Mouse (Mus musculus) embryonic facial prominence, embryonic 13.5 days (tissue): ENCODE results near the gene Plekho2. TPM values are rescaled to one million over a fixed set of nuclear protein-coding genes. Genes with fewer than 3 reads are reported as not detected.

Experiments
- ATAC-seq: fragments of 200-750 bp; cut with Nextera tagmentation; 2 replicates; pipeline ENCODE4 v1.8.0; 2017; ENCODE audit warnings: low read depth; ENCODE audit not compliant: insufficient number of reproducible peaks, insufficient read depth, low FRiP score, low TSS enrichment
- H3K27ac ChIP-seq: fragments of 300-500 bp; sonication (generic); 2 replicates; pipeline ENCODE4 v1.5.1; 2015; ENCODE audit warnings: moderate library complexity, mild to moderate bottlenecking, inconsistent platforms
- H3K27me3 ChIP-seq: fragments of 300-500 bp; sonication (generic); 2 replicates; pipeline ENCODE4 v1.6.1; 2015; ENCODE audit warnings: mild to moderate bottlenecking, inconsistent platforms
- H3K36me3 ChIP-seq: fragments of 300-500 bp; sonication (generic); 2 replicates; pipeline ENCODE4 v1.6.1; 2015; ENCODE audit warnings: mild to moderate bottlenecking, inconsistent platforms
- H3K4me1 ChIP-seq: fragments of 300-500 bp; sonication (generic); 2 replicates; pipeline ENCODE4 v1.6.1; 2015; ENCODE audit warnings: inconsistent platforms
- H3K4me2 ChIP-seq: fragments of 300-500 bp; sonication (generic); 2 replicates; pipeline ENCODE4 v1.6.1; 2015; ENCODE audit warnings: moderate library complexity, mild to moderate bottlenecking, inconsistent platforms
- H3K4me3 ChIP-seq: fragments of 300-500 bp; sonication (generic); 2 replicates; pipeline ENCODE4 v1.5.1; 2015; ENCODE audit warnings: mild to moderate bottlenecking, inconsistent platforms
- H3K9ac ChIP-seq: fragments of 300-500 bp; sonication (generic); 2 replicates; pipeline ENCODE4 v1.6.1; 2015; ENCODE audit warnings: mild to moderate bottlenecking, inconsistent platforms
- H3K9me3 ChIP-seq: fragments of 300-500 bp; sonication (generic); 2 replicates; pipeline ENCODE4 v1.6.1; 2016; ENCODE audit warnings: inconsistent platforms
- WGBS: fragments of 180-500 bp; shearing (Covaris S2); methylation state at CpG from one replicate; pipeline ENCODE4 v1.1.7; 2015; ENCODE audit warnings: mixed read lengths; 5-methylcytosine and 5-hydroxymethylcytosine counted together
- polyA plus RNA-seq: library from polyadenylated mRNA; unstranded; fragments of >200 nt; fragmentation: Nextera tagmentation; extraction: Ambion mirVana; gene quantifications from 2 replicates; pipeline ENCODE4 v1.2.1, GENCODE M21; 2015

Gene Plekho2
- polyA plus RNA-seq, 1 experiment from 2014 or later, result 12.6 TPM

DNA sequence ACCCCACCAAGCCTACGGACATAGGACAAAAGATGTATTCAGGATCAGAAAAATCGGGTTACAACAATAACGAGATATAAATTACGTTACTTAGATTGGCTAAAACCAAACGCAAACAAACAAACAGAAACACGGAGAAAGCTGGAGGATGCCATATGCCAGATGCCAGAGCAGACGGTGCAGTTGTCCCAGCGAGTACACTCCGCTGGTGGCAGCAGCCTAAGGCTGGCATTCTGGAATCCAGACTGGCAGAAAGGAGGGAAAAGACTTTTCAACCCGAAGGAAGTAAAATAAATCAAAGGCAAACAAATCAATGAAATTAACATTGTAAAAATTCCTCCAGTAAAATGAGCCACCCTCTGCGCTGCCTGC lies 59.3 kb downstream of the Plekho2 start:
- WGBS, result 12% methylated on average over 11 of the region's 11 CpGs
- Histone ChIP-seq H3K27me3 (no peaks in the 10 kb centered on the region), H3K4me1 (peaks cover 24% of the 10 kb centered on the region), H3K4me2 (peak overlapping the region; percentile 73), H3K27ac (no peak overlapping the region), H3K4me3 (peak overlapping the region; percentile 40), H3K9ac (peak overlapping the region; percentile 63), H3K9me3 (no peaks in the 10 kb centered on the region), H3K36me3 (no peaks in the 10 kb centered on the region)
- no peak for ATAC-seq

DNA sequence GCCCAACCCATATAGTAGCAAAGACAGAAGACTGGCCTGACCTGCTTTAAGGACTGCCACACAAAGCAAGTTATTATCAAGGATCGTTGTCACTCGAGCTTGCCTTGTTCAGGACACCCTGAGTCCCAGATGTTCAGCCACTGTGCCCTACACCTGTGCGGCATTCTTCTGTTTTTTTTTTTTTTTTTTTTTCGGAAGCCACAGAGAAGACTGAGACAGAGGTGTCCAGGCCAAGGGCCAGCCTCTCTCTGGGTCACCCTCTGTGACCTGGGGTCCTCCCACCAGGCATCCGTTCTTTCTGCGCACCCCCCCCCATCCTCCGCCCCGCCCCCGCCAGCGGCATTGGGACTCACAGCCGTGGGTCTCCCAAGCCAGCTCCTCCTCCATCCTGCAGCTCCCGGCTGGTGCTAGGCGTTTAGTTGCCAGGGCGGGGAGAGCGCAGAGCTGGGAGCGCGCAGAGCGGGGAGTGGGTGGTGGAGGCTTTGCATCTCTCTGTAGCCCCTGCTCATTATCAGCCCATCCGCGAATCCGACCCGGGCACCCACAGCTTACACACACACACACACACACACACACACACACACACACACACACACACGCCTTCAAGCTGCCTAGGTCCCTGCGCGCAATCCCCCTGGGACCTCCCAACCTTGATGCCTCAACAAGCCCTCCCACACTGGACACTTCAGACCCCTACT lies 59.9 kb downstream of the Plekho2 start, which contains the start of gene Ankdd1a:
Gene Ankdd1a, minus strand, starts transcription at position 387 of the 698 bp plus-strand sequence.
- Histone ChIP-seq H3K27me3 (no peaks in the 10 kb centered on the region), H3K4me3 (peak within 1 kb of the TSS; percentile 40), H3K9ac (peak within 1 kb of the TSS; percentile 63), H3K27ac (no peak within 1 kb of the TSS), H3K9me3 (no peaks in the 10 kb centered on the region), H3K4me1 (peaks cover 24% of the 10 kb centered on the region), H3K4me2 (peak within 1 kb of the TSS; percentile 73), H3K36me3 (no peaks in the 10 kb centered on the region)
- no peak for ATAC-seq
- WGBS, result 6% methylated on average over 21 of the region's 25 CpGs

DNA sequence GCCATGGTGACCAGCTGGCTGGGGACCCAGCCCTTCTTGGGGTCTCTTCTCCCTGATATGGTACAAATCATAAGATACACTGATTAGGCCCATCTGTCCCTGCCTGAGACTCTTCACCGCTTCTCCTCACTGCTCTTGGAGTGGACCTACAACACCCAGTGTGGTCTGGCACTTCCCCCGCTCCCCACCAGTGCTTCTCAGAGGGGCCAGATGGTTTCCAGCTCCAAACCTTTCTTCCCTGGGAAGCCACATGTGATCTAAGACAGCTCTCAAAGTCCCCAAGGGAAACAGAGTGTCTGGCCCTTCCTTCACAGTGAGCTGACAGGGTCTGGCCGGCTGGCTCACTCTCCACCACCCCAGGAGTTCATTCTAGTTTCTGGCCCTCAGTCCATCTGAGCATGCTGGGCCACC lies 65.0 kb downstream of the Plekho2 start:
- no peak for ATAC-seq
- Histone ChIP-seq H3K9me3 (no peaks in the 10 kb centered on the region), H3K36me3 (no peaks in the 10 kb centered on the region)

DNA sequence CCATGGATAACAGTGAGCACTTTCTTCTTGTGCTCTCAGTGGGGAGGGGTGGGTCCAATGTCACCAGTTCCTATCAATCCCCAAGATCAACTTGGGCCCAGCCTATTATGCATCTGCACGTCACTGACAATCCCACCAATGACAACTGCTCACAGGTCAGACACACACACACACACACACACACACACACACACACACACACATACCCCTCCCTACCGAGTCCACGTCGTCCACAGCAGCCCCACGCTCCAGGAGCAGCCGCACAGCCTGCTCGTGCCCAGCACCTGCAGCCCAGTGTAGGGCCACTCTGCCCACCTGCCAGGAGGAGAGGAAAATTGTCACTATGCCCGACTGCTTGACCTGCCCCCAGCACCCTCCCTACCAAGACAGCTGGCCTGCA lies 65.4 kb downstream of the Plekho2 start:
- no peak overlapping the region for H3K9ac ChIP-seq
- ATAC-seq, result no peak
- no peak overlapping the region for H3K4me2 ChIP-seq
- H3K36me3 ChIP-seq, result no peaks in the 10 kb centered on the region
- no peaks in the 10 kb centered on the region for H3K9me3 ChIP-seq
- H3K27me3 ChIP-seq, result no peaks in the 10 kb centered on the region
- WGBS, result 76% methylated on average over 8 of the region's 8 CpGs
- H3K4me3 ChIP-seq, result no peak overlapping the region
- H3K4me1 ChIP-seq, result no peaks in the 10 kb centered on the region
- H3K27ac ChIP-seq, result no peak overlapping the region

More for the DNA sequence above, 65.0 kb downstream of the Plekho2 start:
- H3K4me1 ChIP-seq, result peaks cover 4% of the 10 kb centered on the region
- no peak overlapping the region for H3K9ac ChIP-seq
- no peak overlapping the region for H3K4me2 ChIP-seq
- no peak overlapping the region for H3K4me3 ChIP-seq
- H3K27ac ChIP-seq, result no peak overlapping the region
- WGBS, result 56% methylated on average over 3 of the region's 3 CpGs
- H3K27me3 ChIP-seq, result no peaks in the 10 kb centered on the region

DNA sequence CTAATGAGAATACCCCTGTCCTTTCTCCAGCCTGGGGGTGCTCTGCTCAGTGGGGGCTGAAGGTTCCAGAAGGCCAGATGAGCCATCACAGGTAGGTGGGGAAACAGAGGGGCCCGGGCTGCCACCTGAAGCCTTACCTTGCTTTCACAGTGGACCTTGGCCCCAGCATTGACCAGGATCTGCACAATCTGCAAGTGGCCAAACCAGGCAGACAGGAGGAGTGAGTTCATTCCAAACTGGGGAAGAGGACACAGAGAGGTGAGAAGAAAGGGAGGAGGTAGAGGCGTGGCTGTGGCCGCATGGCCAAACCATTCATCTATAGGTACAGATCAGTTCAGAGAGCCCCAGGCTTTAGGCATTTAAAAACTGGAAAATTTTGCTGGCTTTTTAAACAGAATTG lies 67.3 kb downstream of the Plekho2 start:
- H3K9me3 ChIP-seq, result no peaks in the 10 kb centered on the region
- WGBS, result 74% methylated on average over 3 of the region's 3 CpGs

DNA sequence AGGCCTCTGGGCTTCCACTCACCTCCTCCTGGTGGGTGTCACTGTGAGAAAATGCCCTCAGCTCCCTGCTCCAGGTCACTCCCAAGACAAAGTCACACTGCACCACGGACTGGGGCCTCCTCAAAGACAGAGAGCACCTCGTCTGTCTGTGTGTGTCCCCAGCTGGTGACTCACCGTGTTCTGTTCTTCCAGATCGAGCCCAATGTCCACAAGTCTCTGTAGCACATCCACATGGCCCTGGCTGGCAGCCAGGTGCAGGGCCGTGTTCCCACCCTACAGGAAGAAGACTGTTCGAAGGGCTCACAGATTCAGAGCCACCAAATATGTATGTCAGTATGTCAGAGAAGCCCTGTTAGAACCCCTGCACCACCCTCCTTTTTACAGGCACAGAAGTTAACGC lies 71.4 kb downstream of the Plekho2 start:
- Histone ChIP-seq H3K27me3 (no peaks in the 10 kb centered on the region), H3K9ac (no peak overlapping the region), H3K4me3 (no peak overlapping the region), H3K27ac (no peak overlapping the region), H3K9me3 (no peaks in the 10 kb centered on the region), H3K4me1 (no peaks in the 10 kb centered on the region), H3K36me3 (no peaks in the 10 kb centered on the region), H3K4me2 (no peak overlapping the region)
- no peak for ATAC-seq
- WGBS, result 62% methylated on average over 7 of the region's 7 CpGs

More for the DNA sequence above, 67.3 kb downstream of the Plekho2 start:
- Histone ChIP-seq H3K27ac (no peak overlapping the region), H3K4me3 (no peak overlapping the region), H3K4me2 (no peak overlapping the region), H3K4me1 (no peaks in the 10 kb centered on the region), H3K9ac (0 out of 2 replicates have a peak overlapping the region, but pooled peaks have one; percentile 6), H3K36me3 (no peaks in the 10 kb centered on the region), H3K27me3 (no peaks in the 10 kb centered on the region)
- no peak for ATAC-seq

DNA sequence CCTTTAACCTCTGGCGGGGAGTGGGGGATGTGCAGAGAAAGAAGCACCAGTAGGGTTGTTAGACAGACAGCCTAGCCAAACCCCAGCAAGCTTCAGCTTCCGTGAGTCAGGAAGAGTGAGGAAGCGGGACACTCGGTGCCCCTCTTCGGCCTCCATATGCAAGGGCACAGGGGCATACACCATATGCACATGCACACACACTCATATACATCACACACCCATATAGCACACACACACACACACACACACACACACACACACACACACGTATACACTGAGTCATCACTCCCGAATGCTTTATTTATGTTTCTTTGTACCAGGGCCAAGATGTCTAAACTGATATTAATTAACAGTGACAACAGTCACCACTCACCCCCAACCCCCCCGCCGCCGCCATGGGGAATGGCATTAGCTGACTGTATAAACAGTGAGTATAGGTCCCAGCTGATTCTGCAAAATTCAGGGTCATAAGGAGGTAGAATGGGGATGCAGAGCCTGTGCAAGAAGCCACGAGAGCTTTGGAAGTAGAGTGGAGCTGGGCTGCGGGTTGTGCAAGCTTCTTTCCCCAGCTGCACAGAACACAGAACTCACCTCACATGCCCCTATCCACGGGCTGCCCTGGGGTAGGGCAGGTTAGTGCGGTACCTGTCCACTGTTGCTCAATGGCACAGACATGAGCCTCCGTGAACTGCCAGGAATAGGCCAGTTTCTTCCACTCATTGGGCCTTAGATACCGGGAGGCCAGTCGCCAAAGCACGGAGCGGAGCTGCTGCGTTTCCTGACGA lies 76.9 kb downstream of the Plekho2 start:
- H3K9me3 ChIP-seq, result no peaks in the 10 kb centered on the region
- WGBS, result 74% methylated on average over 21 of the region's 21 CpGs
- H3K4me1 ChIP-seq, result 0 out of 2 replicates have a peak, but pooled peaks cover 3% of the 10 kb centered on the region
- H3K9ac ChIP-seq, result no peak overlapping the region
- ATAC-seq, result no peak
- H3K4me3 ChIP-seq, result no peak overlapping the region
- no peaks in the 10 kb centered on the region for H3K36me3 ChIP-seq
- no peak overlapping the region for H3K4me2 ChIP-seq
- H3K27me3 ChIP-seq, result no peaks in the 10 kb centered on the region
- no peak overlapping the region for H3K27ac ChIP-seq

Other genes with a start within 250 kb of the Plekho2 start
- 10.4 and 10.6 TPM in 2 replicates for gene Pdcd7, start 233.9 kb downstream of the Plekho2 start, polyA plus RNA-seq
- gene Ubap1l, start 219.0 kb downstream of the Plekho2 start, polyA plus RNA-seq, result 0.19 and 0.41 TPM in 2 replicates
- gene Kbtbd13, start 188.4 kb downstream of the Plekho2 start, polyA plus RNA-seq, result 1.0 and 1.2 TPM in 2 replicates
- 8.7 and 9.0 TPM in 2 replicates for gene Rasl12, start 181.5 kb downstream of the Plekho2 start, polyA plus RNA-seq
- gene Slc51b, start 157.1 kb downstream of the Plekho2 start, polyA plus RNA-seq, result 1.1 TPM in 1 of 2 replicates, not detected in the other
- 24.1 and 28.3 TPM in 2 replicates for gene Mtfmt, start 144.3 kb downstream of the Plekho2 start, polyA plus RNA-seq
- gene Spg21, start 119.1 kb downstream of the Plekho2 start, polyA plus RNA-seq, result 116 and 123 TPM in 2 replicates
- not detected in 2 replicates for gene Ankdd1a, start 59.8 kb downstream of the Plekho2 start, polyA plus RNA-seq
- gene Pif1, start 7.1 kb upstream of the Plekho2 start, polyA plus RNA-seq, result 15.4 and 18.4 TPM in 2 replicates
- gene Rbpms2, start 49.6 kb upstream of the Plekho2 start, polyA plus RNA-seq, result 10.5 and 11.9 TPM in 2 replicates
- 295 and 315 TPM in 2 replicates for gene Oaz2, start 88.0 kb upstream of the Plekho2 start, polyA plus RNA-seq
- gene Zfp609, start 247.5 kb upstream of the Plekho2 start, polyA plus RNA-seq, result 7.2 and 8.4 TPM in 2 replicates